Mouse (Mus musculus) spleen, adult 2 months (tissue): ENCODE measurements around the gene Igf2bp3.

Experiments used
- CTCF ChIP-seq: fragments of 200-500 bp; IDR thresholded peaks from 2 replicates; pipeline ENCODE4 v1.5.1; 2011; ENCODE audit warnings: mild to moderate bottlenecking, inconsistent platforms; ENCODE audit not compliant: insufficient read depth, insufficient read length, insufficient replicate concordance; ENCODE audit errors: extremely low read depth
- POLR2A ChIP-seq: fragments of 200-500 bp; IDR thresholded peaks from 2 replicates; pipeline ENCODE4 v1.6.1; 2011; ENCODE audit warnings: low read depth, low read length, inconsistent platforms

- no peak for TF ChIP-seq CTCF
- no peak for TF ChIP-seq POLR2A
Observed at GRCm38 (mm10) chr6:49047848-49048247, 166.9 kb downstream of the Igf2bp3 start.
